Mouse (Mus musculus) spleen, adult 2 months (tissue): Measurements from ENCODE around the gene Gatad2a.

Experiments used
- CTCF ChIP-seq: fragments of 200-500 bp; IDR thresholded peaks from 2 replicates; pipeline ENCODE4 v1.5.1; 2011; ENCODE audit warnings: mild to moderate bottlenecking, inconsistent platforms; ENCODE audit not compliant: insufficient read depth, insufficient read length, insufficient replicate concordance; ENCODE audit errors: extremely low read depth
- POLR2A ChIP-seq: fragments of 200-500 bp; IDR thresholded peaks from 2 replicates; pipeline ENCODE4 v1.6.1; 2011; ENCODE audit warnings: low read depth, low read length, inconsistent platforms

GRCm38 (mm10) chr8:69926901-69927300 is 69.3 kb downstream of the Gatad2a start:
- TF ChIP-seq CTCF (no peak), POLR2A (no peak)
